Mouse (Mus musculus): Measurements from ENCODE around the gene Cgas.
A peak's percentile ranks its signal among the peaks of the same experiment; 100 is the strongest.

Cgas gene

DNA sequence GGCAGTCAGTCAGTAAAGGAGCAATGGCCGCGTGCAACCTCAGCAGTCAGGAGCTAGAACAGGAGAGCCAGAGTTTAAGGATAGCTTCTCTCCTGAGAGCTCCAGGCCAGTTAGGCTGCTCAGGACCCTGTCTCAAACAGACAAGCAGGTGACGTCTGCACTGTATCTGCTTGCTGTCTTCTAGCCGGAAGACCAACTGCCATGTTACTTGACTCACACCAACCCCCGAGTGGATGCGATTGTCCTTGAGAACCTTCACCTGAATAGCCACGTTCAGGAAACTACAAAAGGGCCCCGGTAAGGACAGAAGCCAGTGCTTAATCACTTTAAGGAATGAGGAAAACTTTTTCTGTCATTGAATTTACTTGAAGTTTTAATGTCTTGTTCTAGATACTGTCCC lies 14.0 kb upstream of the Cgas start:
- no peak for DNase-seq

DNA sequence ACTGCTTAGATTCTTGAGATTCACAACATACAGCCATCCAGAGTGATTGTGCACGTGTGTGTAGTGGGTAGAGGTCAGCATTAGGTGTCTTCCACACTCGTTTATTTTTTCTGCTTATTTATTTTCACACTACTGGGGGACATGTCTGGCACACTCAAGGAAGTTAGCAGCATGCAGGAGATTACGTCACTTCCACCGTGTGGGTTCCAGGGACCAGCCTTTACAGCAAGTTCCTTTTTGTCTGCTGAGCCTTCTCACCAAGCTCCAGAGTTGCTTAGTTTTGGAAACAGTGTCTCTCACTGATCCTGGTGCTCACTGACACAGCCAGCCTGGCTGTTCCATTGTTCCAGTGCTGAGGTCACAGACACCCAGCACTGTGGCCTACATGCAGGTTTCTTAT lies 8.3 kb upstream of the Cgas start:
- DNase-seq = no peak

DNA sequence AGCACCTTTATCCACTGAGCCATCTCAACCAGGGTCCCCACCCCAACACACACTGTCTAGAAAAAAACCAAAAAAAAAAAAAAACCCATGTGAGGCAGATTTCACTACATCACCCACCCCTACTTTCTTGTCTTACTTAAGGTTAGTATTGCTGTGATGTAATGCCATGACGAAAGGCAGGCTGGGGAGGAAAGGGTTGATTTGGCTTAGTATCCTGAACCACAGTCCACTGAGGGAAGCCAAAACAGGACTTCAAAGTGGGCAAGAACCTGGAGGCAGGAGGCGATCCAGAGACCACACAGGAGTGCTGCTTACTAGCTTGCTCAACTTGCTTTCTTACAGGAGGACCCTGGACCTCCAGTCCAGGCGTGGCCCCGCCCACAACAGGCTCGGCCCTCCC lies 7.4 kb upstream of the Cgas start:
- no peak for DNase-seq

DNA sequence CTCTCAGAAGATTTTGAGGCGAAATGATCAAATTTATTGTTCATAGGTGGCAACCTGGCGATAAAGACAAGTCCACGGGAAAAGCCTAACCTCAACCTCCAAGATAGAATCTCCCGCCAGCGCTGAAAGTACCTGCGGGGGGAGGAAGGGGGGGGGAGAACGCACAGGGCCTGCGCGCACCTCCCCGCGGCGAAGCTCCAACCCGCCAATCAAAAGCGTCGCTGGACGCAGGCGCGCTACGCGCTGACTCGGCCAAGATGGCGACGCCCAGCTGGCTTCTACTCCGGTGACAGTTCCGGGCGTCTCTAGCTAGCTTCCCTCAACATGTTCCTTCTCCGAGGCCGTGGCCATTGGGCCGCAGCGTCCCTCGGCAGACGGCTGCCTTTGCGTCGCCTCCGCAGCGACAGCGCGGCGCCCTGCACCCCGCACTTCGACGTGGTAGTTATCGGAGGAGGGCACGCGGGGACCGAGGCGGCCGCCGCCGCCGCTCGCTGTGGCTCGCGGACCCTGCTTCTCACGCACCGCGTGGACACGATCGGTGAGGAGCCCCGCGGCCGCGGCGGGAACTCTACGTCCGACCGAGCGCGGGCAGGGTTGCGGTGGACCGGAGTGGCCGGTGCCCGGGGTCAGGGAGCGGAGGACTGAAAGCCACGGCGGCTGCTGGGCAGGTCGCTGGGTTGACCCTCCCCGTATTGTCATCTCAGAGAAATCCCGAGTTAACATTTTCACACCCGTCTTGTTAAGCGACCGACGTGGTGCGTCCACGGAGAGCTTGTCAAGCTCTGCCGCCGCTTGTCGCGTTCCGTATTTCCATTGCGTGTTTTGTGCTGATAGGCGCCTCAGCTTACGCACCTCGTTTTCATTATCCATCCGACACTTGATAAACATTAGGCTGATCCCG lies 5.2 kb upstream of the Cgas start, which contains the start of the genes Mto1 and Gm17324:
Gene Mto1, plus strand, starts transcription at position 236 of the 901 bp plus-strand sequence.
Gene Gm17324, minus strand, starts transcription at position 814 of the 901 bp plus-strand sequence.
- DNase-seq = peak; percentile 93 to 94

DNA sequence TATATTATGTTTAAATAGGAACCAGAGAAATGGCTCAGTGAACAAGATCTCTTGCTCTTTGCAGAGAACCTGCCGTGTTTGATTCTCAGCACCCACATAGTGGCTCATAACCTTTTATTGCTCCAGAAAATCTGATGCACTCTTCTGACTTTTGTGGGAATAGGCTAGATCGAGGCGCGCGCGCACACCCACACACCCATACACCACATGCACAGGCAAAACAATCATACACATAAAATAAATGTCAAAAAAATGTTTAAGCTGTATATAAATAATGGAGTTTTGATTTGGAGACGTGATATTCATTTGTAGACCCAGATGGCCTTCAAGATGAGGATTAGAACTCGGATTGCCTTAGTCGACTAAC lies 4.6 kb upstream of the Cgas start:
- DNase-seq = peak in 1 of 2 experiments; percentile 11

DNA sequence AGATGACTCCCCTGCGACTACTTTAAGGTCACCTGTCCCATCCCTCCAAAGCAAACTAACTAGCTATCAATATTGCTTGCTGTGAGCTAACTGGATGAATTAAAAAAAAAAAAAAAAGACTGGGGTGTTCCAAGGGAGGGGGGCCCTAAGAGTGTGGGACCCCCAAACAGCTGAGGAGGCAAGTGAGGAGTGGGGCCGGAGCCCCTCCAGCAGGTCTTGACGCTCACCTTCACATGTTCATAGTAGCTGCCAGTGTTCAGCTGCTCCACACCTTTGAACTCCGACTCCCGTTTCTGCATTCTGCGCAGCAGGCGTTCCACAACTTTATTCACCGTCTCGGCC lies 829 bp downstream of the Cgas start:
- no peak for DNase-seq

DNA sequence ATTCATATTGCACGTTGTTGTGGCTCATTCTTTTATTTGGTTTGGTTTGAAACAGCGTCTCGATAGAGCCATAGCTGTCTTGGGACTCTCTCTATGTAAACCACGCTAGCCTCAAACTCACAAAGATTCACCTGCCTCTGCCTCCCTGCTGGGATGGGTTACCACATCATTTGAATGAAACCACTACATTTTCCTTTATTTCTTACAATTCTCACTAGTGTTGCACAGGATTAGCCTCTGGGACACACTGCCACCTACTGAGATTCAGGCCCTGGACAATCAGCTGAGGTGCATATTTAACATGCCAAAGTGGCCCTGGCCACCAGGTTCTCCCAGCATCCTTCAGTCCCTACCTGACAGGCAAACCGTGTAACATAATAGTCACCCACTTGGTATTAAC lies 3.6 kb downstream of the Cgas start:
- DNase-seq = no peak

DNA sequence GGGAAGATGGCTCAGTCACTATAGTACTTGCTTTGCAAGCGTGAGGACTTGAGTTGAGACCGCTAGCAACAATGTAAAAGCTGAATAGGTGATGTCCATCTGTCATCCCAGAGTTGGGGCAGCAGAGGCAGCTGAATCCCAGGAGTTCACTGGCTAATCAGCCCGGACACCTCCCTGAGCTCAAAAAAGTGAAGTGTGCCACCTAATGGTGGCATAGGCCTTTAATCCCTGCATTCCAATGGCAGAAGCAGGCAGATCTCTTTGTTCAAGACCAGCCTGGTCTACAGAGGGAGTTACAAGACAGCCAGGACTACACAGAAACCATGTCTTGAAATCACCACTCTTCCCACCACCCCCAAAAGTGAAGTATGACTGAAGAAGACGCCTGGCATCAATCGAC lies 10.6 kb downstream of the Cgas start:
- no peak for DNase-seq

DNA sequence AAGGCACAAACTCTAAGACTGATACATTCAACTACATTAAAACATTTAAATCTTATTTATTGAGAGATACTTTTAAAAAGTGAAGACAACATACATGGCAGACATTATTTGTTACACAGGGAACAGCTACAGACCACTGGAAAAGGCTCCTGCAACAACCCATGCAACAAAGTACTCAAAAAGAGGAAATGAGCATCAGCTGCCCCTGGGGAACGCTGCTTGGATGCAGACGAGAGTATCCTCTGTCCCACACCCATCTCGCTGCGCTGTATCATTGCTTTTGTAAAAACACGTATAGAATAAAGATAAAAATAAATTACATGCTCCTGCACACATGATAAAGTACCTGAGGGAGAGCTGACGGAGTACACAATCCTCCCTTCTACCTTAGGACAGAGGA lies 12.6 kb downstream of the Cgas start:
- no peak for DNase-seq

DNA sequence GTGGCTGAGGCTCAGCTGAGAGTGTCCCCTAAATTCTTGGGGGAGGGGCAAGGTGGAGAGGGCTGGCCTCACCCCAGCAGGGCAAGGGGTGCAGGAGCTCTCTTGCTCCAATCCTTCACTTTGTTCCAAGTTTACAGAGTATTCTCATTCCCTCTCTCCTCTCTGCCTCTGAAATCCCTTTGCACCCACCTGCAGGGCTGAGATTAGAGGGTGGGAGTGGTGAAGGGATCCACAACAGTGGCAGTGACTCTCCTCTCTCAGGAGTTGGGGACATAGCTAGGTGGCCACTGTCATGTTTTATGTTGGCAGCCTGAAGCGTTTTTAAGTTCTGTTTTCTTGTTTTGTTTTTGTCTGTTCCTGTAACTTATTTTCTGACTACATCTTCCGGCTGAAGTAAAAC lies 13.5 kb downstream of the Cgas start:
- no peak for DNase-seq

DNA sequence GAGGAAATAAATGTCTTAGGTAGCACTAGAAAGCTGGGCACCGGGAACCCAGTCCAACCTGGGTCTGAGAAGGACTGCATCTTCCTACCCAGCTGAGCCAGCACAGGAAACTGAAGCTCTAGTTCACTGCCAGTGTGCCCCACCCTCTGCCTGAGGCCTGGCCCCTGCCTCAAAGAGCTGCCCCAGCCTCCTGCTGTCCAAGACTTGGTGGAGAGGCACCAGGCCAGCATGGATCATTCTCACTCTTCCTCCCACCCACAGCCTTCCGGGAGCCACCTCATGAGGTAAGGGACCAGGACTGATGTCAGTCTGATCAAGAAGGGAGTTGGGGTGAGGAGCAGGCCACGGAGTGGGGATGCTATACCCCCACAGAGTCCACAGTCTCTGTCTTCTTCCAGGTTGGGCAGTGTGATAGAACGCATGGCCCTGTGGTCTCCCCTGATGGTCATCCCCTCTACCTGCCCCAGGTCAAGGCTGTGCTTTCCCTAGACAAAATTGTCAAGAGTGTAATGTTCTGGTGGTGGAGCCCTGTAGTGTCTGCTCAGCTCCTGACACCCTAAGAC lies 14.1 kb downstream of the Cgas start:
- no peak for DNase-seq

DNA sequence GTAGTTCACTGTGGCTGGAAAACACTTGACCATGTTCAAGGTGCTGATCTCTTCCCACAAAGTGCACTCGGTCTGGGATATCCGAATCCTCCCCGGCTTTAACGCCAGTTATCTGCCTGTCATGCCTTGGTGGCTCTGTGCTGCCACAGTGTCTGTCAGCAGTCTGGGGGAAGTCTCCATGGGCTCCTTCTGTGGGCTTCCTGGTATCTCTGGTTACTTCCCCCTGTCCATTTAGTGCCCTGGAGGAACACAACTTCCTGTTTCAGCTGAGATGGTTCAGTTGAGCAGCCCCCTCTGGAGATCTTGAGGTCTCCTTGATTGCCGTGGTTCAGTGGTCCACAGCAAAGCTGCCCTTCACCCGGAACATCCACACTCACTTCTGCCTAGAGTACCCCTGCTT lies 14.9 kb downstream of the Cgas start:
- no peak for DNase-seq

DNA sequence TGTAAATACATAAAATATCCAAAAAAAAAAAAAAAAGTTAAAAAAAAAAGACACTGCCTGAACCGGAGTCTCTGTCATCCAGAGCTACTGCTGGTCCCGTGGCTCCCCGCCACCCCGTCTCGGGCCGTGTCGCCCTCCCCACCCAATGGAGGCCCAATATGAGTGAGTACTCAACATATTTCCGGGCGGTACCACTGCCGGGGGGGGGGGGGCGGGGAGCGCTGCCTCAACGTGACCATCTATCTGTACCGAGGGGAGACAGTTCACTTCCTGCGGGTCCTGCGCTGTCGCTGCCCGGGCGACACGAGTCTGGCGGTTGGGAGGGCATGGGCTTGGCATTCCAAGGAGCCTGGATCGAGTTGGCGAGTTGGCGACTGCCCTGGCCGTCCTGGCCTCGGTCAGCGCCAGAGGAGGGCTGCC lies 15.7 kb downstream of the Cgas start:
- DNase-seq = peak; percentile 21 to 32

DNA sequence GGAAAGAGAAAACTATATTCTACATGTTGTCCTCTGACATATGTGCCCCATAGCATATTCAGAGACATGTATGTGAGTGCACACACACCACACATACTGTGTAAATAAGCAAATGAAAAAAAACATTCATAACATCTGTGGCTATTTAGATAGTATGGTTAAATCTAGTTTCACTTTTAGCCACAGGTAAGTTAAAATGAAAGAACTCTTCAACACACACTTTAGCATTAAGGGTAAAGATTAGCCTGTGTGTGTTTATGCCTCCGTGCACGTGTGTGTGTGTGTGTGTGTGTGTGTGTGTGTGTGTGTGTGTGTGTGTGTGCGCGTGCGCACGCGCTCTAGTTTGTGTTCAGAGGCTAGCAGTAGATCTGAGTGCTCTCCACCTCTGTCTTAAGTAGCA lies 41.4 kb downstream of the Cgas start:
- no peak for DNase-seq

DNA sequence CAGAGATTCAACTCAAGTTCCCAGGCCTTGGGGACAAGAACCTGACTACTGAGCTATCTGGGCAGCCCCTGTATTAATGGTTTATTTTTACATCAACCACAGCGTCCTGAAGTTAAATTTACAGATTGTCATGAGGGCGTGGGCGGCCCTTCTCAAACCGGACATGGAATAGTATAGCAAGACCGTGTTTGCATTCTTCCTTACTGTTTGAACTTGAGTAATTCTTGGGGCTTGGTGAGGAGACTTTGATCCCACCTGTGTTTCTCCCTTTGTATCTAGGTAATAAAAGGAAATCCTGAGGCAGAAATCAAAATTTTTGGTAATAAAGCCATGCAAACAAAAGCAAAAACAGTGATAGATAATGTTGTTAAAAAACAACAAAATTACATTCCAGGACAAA lies 42.5 kb downstream of the Cgas start:
- no peak for DNase-seq

DNA sequence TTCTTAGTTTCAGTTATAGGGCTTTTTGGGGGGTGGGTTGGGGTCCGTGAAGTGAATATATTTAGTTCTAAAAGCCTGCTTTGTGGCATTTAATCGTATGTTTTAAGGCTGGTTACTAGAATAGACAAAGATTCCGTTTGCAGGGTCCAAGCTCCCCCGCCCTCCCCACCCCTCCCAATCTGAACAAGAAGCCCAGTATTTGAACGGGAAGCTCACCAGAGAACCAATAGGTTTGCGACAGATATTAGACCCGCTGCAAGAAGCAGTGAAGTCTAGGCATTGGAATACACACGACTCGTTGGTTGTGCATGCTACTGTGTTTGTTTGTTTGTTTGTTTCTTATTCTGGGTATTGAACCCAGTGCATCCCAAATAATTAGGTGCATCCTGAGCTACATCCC lies 46.5 kb downstream of the Cgas start:
- no peak for DNase-seq

DNA sequence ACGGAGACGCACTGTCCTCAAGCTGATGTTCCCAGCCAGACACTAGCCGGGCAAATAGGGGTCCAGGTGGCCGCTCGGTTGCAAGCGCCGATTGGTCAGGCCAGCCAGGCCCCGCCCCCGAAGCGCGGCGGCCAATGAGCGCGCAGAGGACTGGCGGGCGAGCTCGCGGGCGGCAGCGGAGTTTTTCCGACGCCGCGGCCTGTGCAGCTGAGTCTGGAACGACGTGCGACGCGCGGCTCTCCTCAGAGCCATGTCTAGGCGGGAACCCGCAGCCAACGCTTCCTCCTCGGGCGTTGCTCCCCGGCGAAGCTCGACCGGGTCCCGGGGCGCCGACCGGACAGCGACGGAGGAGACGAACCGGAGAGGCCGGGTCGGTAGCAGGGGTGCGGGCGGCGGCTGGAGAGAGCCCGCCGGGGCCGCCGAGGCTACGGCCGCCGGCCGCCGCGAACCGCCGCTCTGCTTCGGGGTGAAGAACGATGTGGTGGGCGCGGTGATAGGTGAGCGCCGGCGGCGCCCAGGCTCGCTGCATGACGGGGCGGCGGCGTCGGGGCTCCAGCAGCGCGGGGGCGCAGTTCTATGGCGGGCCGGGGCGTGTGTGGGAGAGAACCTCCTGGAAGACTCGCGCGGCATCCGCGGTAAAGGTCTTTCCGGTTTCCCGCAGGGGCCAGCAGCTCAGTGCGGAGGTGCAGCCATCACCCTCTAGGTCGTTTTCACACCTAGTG lies 47.2 kb downstream of the Cgas start, which contains the start of gene Ddx43:
Gene Ddx43, plus strand, starts transcription at position 148 of the 722 bp plus-strand sequence.
- peak; percentile 64 to 68 for DNase-seq

DNA sequence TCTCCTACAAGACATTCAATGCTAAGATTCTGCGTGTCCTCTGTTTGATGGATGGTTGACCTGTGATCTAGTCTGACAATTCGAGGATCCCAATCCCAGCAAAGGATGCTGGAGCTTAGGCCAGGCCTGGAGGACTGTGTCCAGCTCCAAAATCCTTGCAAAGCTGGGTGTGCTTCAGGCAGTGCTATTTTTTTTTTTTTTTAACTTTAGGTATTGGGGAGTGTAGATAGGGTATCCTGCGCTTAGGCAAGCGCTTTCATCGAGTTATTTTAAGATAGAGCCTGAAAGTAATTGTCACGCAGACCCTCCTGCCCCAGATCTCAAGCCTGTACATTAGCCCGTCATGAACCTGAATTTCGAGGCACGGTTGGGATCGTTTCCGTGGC lies 47.8 kb downstream of the Cgas start:
- no peak for DNase-seq

DNA sequence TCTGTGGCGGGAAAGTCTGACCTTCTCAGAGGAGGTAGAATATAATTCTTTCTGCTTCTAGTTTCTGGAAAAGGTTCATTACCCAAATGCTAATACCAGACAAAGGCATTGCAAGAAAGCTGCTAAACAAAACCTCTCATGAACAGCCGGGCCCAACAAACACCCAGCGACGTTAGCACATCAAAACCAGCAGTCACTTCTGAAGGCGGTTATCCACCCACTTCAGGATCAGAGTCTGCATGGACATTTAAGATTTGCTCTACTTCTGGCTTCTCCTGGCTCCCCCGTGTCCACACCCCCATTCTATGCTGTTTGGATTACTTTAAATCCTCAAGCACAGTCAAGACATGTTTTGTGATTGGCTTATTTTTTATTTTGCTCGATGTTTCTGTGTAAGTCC lies 48.4 kb downstream of the Cgas start:
- no peak for DNase-seq

DNA sequence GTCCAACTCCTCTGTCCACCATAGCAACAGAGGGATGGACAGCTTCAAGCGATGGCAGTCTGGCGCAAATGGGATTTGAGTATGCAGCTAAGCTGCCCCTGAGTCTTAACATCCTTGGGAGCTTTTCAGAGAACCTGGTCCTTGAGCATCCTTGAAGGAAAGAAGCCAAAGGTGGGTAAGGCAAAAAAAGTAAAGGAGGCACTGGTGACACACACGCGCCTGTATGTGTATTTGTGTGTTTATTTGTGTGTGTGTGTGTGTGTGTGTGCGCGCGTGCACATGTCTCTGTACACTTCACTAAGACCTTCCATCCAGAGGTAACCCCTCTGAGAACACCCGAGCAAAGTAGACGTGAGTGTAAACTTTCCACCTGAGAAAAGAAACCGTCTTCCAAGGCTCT lies 49.3 kb downstream of the Cgas start:
- no peak for DNase-seq

DNA sequence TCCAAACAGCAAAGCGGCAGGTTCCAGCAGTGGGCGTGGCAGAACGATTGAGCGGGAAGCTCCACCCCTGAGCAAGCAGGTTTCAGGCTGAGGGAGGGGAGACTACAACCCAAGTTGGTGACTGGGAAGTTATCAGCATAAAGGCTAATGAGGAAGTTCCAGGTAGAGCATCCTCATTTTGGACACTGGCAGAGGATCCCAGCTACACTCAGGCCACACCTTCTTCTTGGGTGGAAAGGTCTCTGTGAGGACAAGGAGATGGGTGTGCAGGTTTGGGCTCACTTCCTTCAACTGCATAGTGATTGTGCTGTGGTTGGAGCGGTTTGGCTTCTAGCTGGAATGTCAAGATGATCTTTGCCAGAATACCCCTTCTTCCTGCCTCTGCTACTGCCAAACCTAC lies 53.1 kb downstream of the Cgas start:
- no peak for DNase-seq

DNA sequence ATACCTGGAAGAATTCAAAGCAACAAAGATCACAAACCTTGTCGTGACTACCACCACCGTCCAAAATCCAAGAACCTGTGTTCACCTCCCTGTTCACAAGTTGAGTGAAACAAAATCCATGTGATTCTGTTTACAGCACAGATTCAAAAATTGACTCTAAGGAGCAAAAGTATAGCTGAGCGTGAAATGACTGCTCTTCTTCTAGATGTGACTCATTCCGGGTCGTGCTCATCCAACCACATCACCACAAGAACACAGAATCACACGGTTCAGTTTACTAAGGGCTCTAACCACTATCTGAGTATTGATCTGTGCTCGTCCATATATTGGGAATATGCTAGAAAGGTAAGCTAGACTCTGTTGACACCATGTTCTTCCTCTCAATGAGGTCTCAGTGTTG lies 56.1 kb downstream of the Cgas start:
- no peak for DNase-seq

DNA sequence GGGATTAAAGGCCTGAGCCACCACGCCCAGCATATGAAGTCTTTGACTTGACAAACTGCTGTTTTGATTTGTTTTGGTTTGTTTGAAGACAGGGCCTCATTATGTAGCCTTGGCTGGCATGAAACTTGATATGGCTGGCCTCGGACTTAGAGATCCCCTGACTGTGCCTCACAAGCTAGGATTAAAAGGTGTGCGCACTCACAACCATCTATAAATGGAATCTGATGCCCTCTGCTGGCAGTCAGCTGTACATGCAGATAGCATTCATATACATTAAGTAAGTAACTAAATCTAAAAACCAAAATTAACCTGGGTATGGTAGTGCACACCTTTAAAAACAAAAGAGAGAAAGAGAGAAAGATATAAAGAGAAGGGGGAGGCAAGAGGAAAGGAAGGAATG lies 57.1 kb downstream of the Cgas start:
- DNase-seq = peak in 1 of 2 experiments; percentile 6
